Mouse (Mus musculus) R1 (cell line): Measurements from ENCODE around the gene Casc3.
A peak's percentile ranks its signal among the peaks of the same experiment; 100 is the strongest.

Source experiments
- DNase-seq: peaks from one replicate; pipeline ENCODE4 v3.0.0-alpha.2; 2018; ENCODE audit warnings: low read depth, low spot score

The Casc3 gene

DNA sequence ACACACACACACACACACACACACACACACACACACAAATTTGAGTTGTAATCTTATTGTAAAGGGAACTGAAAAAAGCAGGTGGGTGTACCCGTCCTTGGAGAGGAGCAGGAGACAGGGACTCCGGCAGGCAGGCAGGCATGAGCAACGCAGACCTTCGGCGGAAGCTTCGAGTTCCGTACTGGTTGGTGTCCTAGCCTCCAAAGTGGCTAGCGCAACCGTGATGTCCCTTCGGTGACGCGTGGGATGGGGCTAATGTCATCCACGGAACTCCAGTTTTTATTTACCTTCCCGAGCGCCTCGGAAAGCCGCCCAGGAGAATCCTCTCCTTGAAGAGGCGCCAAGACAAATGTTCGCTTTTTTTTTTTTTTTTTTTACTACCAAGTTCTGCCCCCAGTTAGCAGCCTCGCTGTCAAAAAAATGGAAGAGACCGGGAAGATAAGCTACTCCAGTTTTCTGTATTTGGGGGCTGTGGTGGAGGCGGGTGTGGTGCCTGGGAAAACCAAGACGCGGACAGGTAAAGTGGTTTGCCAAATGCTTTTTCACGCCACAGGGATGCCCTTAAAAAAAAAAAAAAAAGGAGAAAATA, 15.4 kb upstream of the Casc3 start:
- DNase-seq: no peak

DNA sequence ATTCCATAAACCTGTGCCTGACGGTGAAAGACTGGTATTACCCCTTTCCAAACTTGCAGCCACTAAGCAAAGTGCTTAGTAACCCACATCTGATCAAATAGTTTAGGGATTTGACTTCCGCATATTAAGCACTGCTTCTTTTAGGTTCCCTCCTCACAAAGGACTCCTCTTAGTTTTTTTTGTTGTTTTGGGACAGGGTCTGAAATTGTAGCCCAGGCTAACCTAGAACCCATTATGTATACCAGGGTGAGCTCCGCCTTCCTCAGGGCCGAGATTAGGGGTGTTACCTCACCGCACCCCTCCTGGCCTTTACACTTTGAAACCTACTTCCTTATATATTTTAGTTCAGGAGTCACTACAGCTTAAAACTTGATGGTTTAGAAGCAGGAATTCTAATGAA, 14.9 kb upstream of the Casc3 start:
- no peak for DNase-seq

DNA sequence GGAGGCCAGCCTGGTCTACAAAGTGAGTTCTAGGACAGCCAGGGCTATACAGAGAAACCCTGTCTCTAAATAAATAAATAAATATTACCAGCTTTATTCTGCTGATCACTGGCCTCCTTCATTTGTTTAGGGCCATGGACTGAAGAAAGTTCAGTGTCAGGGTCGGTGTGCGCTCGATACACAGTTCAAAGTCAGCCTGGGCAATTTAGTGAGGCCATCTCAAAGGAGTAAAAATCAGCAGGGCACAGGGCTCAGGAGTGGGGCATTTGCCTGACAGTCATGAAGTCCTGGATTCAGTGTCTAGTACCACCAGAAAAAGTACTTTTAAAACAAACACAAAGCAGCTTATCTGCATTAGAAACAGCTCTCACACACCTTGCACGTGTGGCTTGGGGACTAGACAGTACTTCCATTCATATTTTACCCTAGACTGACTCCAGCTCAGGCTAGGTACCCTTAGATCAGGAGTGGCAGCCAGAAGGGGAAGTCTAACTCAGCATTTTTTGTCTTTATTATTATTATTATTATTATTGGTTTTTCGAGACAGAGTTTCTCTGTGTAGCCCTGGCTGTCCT, 14.0 kb upstream of the Casc3 start:
- no peak for DNase-seq

GRCm38 (mm10) chr11:98791448-98791847, 13.3 kb upstream of the Casc3 start:
- no peak for DNase-seq

DNA sequence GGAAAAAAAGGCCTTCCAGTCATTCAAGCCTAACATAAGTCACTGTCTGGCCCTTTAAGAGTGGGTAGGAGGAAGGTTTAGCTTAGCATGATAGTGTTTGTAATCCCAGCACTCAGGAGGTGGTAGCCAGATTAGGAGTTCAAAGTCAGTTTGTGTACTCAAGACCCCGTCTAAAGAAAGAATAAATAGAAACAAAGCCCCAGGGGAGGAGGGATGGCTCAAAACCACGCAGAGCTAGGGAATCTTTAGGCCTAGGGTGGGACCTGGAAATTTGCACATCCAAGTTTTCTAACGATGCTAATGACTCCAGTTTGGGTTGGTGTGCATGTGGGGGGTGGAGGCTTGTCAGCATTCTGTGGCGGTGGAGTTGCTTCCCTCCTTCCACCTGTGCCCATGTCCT, 12.6 kb upstream of the Casc3 start:
- peak; percentile 86 for DNase-seq

GRCm38 (mm10) chr11:98794469-98795014, 10.2 kb upstream of the Casc3 start:
- peak; percentile 83 for DNase-seq

DNA sequence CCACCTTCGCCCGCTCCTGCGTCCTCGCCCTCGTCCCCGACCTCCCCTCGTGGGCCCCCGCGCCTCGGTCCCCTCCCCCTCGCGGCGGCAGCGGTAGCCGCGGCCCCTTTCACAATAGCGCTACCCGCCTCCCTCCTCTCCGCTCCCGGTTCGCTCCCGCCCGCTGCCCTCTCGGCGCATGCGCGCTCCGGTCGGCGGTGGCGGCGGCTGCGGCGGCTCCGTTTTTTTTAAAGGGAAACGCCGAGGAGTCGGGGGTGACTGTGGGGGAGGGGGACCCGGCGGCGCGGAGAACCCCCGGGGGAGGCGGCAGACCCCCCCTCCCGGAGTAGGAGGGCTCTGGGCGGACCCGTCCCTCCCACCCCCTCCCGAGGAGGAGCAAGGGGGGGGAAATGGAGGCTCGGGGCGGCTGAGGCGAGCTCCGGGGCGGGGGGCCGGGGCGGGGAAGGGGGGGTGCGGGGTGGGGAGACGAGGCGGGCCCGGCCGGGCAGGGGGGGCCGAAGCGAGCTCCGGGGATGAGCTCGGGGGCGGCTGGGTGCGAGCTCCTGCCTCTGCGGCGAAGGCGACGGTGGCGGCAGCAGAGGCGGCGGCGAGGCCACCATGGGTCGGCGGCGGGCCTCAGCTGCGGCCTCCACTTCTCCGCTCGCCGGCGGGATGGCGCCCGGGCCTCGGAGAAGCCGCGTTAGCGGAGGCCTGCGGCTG, 9.5 kb upstream of the Casc3 start, which contains the start of gene Msl1:
Gene Msl1 (plus strand): TSS at position 502 of the 699 bp plus-strand sequence.
- DNase-seq: no peak

DNA sequence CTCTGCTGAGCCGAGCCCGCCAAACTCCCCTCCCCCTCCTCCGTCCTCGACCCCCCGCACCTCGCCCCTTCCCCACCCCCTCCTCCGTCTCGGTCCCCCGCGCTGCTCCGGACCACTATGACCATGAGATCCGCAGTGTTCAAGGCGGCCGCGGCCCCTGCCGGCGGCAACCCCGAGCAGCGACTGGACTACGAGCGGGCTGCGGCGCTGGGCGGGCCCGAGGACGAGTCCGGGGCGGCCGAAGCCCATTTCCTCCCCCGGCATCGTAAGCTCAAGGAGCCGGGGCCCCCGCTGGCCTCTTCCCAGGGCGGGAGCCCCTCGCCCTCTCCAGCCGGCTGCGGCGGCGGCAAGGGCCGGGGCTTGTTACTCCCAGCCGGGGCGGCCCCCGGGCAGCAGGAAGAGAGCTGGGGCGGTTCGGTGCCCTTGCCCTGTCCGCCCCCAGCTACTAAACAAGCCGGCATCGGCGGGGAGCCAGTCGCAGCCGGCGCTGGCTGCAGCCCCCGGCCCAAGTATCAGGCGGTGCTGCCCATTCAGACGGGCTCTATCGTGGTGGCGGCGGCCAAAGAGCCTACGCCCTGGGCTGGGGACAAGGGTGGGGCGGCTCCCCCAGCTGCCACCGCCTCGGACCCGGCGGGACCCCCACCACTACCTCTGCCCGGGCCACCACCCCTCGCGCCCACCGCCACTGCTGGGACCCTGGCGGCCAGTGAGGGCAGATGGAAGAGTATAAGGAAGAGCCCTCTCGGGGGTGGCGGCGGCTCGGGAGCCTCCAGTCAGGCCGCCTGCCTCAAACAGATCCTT, 8.8 kb upstream of the Casc3 start:
- no peak for DNase-seq

DNA sequence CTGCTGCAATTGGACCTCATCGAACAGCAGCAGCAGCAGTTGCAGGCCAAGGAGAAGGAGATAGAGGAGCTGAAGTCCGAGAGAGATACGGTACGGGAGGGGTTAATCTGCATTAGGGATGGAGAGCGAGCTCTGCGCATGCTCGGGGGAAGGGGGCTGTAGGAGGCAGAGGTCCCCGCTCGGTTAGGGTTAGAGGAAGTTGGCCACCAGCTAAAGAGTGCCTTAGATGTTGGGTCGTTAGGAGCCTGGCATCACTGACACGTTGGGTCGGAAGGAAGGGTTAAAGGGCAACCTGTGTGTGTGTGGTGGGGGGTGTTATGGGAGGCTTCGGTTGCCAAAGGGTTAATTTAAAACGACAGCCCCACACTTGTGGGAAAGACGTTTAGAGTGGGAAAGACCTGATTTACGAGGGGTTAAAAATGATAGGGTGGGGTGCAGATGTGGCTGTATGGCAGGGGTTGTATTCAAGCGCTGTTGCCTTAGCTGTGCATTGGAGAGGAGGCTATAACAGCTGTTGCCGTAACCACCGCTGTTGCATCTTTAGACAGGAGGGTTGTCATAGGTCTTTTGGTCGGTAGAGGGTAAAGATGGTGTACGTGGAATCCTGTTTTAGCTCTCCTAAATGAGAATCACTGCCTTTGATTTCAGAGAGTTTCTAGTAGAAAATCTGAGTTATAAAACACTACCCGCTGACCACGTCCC, 8.0 kb upstream of the Casc3 start:
- DNase-seq: peak; percentile 80

- DNase-seq: no peak
These were observed 7.4 kb upstream of the Casc3 start for GRCm38 (mm10) chr11:98797306-98797705.

GRCm38 (mm10) chr11:98797909-98798308, 6.8 kb upstream of the Casc3 start:
- DNase-seq: no peak

DNA sequence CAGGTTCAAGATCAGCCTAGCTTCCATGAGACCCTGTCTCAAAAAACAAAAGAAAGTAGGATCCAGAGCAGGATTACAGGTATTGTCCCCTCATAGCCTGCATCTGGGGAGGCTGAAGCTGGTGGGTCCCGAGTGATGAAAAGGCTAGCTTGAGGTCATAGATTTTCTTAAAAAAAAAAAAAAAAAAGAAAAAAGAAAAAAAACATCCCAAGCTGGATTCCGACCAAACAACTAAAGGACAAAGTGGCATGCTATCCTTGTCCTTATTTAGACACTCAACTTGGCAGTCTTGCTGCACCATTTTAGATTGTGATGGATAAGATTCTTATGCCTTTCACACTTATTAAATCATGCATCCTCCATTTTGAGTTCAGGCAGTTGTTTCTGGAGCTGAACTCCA, 3.7 kb downstream of the Casc3 start:
- DNase-seq: no peak

- peak; percentile 98 for DNase-seq
These were observed 5.0 kb downstream of the Casc3 start for GRCm38 (mm10) chr11:98809457-98810290.

- no peak for DNase-seq
These were observed 6.0 kb downstream of the Casc3 start for GRCm38 (mm10) chr11:98810686-98811085.

GRCm38 (mm10) chr11:98816706-98817239, 12.1 kb downstream of the Casc3 start:
- DNase-seq: no peak

DNA sequence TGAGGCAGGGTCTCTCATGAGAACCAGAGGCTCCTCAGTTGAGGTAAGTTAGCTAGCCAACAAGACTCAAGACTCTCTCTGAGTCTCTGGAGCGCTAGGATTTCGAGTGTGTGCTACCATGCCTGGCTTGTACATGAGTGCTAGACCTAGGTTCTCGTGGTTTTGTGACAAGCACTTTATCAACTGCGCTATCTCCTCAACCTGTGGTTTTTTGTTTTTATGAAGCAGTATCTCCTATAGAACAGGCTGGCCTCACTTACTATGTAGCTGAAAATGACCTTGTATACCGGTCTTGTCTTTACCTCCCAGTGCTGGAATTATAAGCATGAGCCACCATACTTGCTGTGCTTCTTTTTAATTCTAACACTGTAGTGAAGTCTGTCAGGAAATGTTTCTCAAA, 16.3 kb downstream of the Casc3 start:
- DNase-seq: no peak

- DNase-seq: peak; percentile 34
These were observed 21.4 kb downstream of the Casc3 start for GRCm38 (mm10) chr11:98826071-98826470.

DNA sequence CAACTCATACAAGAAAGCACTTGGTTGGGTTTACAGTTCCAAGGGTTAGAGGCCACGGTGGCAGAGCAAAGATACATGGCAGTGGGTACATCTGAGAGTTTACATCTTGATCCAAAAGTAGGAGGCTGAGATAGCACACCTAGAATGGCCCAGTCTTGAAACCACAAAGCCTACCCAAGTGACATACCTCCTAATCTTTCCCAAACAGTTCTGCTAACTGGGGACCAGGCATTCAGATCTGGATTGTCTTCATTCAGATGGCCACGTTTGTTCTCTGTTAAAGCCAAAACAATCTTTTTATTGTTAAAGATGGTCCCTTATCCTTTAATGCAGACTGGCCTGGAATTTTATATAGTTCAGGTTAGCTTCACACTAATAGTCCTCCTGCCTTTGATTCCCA, 23.2 kb downstream of the Casc3 start:
- no peak for DNase-seq

GRCm38 (mm10) chr11:98829091-98829775, 24.5 kb downstream of the Casc3 start:
- peak; percentile 67 for DNase-seq

DNA sequence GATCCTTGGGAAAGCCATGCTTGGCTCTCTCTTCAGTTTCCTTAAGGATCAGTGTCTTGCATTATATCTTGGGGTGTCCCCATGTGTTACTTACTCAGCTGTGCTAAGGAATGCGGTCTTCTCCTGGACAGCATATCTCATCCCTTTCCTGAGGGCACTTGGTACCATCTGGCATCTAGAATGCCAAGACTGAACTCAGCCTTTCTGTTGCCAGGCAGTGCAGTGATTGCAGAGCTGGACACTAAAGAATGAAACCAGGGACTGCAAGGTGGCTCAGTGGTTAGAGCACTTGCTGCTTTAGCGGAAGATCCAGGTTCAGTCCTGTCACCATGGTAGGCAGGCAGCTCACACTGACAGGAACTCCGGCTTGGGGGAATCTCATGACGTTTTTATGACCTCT, 25.2 kb downstream of the Casc3 start:
- DNase-seq: peak; percentile 28
